Mouse (Mus musculus) fat pad, adult 2 months (tissue): ENCODE measurements around the gene Mapkap1.
A peak's percentile ranks its signal among the peaks of the same experiment; 100 is the strongest.

ENCODE experiments used
- DNase-seq: peaks from one replicate; pipeline ENCODE4 v3.0.0-alpha.2; 2011; ENCODE audit warnings: low read depth, low spot score; ENCODE audit errors: extremely low read depth

The Mapkap1 gene

GRCm38 (mm10) chr2:34406601-34407464, at the start of gene Mapkap1:
Gene Mapkap1, plus strand, starts transcription at chr2:34406771.
- DNase-seq = peak; percentile 63

- DNase-seq = peak; percentile 51
Measured at GRCm38 (mm10) chr2:34363678-34364077, 42.9 kb upstream of the Mapkap1 start.

- DNase-seq = no peak
Measured at GRCm38 (mm10) chr2:34367024-34367423, 39.5 kb upstream of the Mapkap1 start.

- DNase-seq = no peak
Measured at GRCm38 (mm10) chr2:34368396-34368795, 38.2 kb upstream of the Mapkap1 start.

- DNase-seq = no peak
Measured at GRCm38 (mm10) chr2:34370349-34370724, 36.2 kb upstream of the Mapkap1 start.

GRCm38 (mm10) chr2:34370725-34371440, 35.7 kb upstream of the Mapkap1 start:
- no peak for DNase-seq

- DNase-seq = no peak
Measured at GRCm38 (mm10) chr2:34371441-34372304, 34.9 kb upstream of the Mapkap1 start.

- no peak for DNase-seq
Measured at GRCm38 (mm10) chr2:34372305-34373301, 34.0 kb upstream of the Mapkap1 start, which contains the start of gene Pbx3. Gene Pbx3, minus strand, starts transcription at chr2:34373142.

- DNase-seq = no peak
Measured at GRCm38 (mm10) chr2:34373886-34374285, 32.7 kb upstream of the Mapkap1 start.

GRCm38 (mm10) chr2:34374349-34374748, 32.2 kb upstream of the Mapkap1 start:
- DNase-seq = no peak

GRCm38 (mm10) chr2:34378930-34379329, 27.6 kb upstream of the Mapkap1 start:
- DNase-seq = no peak

- DNase-seq = no peak
Measured at GRCm38 (mm10) chr2:34399535-34399934, 7.0 kb upstream of the Mapkap1 start.

- DNase-seq = no peak
Measured at GRCm38 (mm10) chr2:34407596-34407995, 1.0 kb downstream of the Mapkap1 start.

GRCm38 (mm10) chr2:34408341-34408740, 1.8 kb downstream of the Mapkap1 start:
- DNase-seq = no peak

GRCm38 (mm10) chr2:34409741-34410340, 3.3 kb downstream of the Mapkap1 start:
- no peak for DNase-seq

- no peak for DNase-seq
Measured at GRCm38 (mm10) chr2:34420256-34420655, 13.7 kb downstream of the Mapkap1 start.

- DNase-seq = peak; percentile 69
Measured at GRCm38 (mm10) chr2:34424186-34424585, 17.6 kb downstream of the Mapkap1 start.

GRCm38 (mm10) chr2:34425573-34426223, 19.1 kb downstream of the Mapkap1 start:
- peak; percentile 47 for DNase-seq

GRCm38 (mm10) chr2:34430663-34431062, 24.1 kb downstream of the Mapkap1 start:
- no peak for DNase-seq
